Mouse (Mus musculus): ENCODE measurements around the gene Mroh8.
A peak's percentile ranks its signal among the peaks of the same experiment; 100 is the strongest.
"Not testable (repeated sequence)": the region's sequence is repeated elsewhere in the genome, so short reads cannot be mapped to it uniquely, and the experiment has no call there.

Gene Mroh8

DNA sequence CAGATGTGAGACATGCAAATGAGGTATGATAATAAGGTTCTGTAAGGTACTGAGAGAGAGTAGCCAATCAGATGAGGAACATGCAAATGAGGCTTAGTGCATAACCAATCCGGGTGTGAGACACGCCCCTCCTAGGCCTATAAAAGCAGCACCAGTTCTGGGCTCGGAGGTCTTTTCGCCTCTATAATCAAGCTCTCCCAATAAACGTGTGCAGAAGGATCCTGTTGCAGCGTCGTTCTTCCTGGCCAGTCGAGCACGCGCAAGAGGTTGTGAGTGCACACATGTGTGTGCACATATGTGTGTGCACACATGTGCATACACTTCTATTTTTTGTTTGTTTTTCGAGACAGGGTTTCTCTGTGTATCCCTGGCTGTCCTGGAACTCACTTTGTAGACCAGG, 80.9 kb downstream of the Mroh8 start:
- DNase-seq (ENCODE audit: low read depth, low spot score): not testable (repeated sequence)

DNA sequence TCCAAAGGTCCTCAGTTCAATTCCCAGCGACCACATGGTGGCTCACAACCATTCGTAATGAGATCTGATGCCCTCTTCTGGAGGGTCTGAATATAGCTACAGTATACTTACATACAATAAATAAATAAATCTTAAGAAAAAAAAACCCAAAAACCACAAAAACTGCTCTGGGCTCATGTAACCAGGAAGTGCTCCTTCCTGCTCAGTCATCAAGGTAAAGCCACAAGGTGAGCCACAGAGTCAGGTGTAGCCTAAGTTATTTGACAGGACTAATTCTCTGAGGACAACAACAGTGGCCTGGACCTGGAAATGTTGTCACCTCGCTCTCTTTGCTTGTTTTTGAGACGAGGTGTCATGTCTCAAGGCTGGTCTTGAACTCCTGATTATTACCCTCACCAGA, 88.7 kb downstream of the Mroh8 start:
- no peak for DNase-seq (ENCODE audit: low read depth, low spot score)

DNA sequence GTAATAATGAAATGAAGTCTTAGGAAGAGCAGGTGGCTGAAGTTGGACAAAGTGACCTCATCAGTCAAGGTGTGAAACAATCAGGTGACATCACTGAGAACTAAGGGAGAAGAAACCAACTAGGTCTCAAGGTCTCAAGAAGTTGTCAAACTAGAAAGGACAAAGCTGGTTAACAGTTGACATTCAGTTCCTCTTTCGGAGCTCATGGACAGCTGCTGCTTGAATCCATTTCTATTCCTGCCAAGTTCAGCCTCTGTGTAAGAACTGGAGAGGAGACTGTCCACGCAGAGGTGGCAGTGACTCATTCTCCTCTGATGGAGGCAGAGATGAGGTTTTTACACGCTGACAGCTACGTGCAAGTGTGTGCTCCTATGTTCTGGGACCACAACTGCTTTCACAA, 92.1 kb downstream of the Mroh8 start:
- no peak for DNase-seq (ENCODE audit: low read depth, low spot score)

- no peak for DNase-seq (ENCODE audit: low read depth, low spot score)
Observed at GRCm38 (mm10) chr2:157186504-157186903, 92.8 kb downstream of the Mroh8 start.

- DNase-seq (ENCODE audit: low read depth, low spot score): no peak
Observed at GRCm38 (mm10) chr2:157185022-157185660, 94.2 kb downstream of the Mroh8 start.

DNA sequence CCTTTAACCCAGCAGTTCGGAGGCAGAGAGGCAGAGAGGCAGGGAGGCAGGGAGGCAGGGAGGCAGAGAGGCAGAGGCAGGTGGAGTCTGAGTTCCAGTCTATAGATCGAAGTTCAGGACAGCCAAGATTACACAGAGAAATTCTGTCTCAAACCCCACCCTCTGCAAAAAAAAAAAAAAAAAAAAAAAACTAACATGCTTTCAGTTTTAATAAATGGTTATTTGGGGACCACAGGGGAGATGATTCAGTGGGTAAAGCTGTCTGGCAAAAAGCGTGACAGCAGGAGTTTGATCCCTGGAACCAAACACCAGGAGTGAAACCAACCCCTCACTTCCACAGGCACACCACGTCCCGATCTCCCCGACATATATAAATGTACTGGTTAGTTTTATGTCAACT, 101.2 kb downstream of the Mroh8 start:
- DNase-seq (ENCODE audit: low read depth, low spot score): no peak

- DNase-seq (ENCODE audit: low read depth, low spot score): no peak
Observed at GRCm38 (mm10) chr2:157176248-157176647, 103.1 kb downstream of the Mroh8 start.

GRCm38 (mm10) chr2:157174416-157174815, 104.9 kb downstream of the Mroh8 start:
- no peak for DNase-seq (ENCODE audit: low read depth, low spot score)

- no peak for DNase-seq (ENCODE audit: low read depth, low spot score)
Observed at GRCm38 (mm10) chr2:157173555-157173954, 105.8 kb downstream of the Mroh8 start.

DNA sequence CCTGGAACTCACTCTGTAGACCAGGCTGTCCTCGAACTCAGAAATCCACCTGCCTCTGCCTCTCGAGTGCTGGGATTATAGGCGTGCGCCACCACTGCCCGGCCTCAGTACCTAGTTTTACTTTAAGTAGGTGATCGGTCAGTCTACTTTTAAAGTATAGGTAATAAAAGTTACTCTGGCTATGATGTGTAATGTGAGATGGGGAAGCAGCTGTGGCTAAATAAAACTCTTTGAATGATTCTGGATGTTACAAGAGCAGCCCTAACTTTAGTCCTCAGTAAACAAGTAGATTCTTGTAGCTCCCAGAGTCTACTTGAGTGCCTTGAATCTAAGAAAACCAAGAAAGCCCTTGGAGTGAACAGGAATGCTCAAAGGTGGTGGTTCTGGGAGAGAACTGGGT, 106.4 kb downstream of the Mroh8 start:
- DNase-seq (ENCODE audit: low read depth, low spot score): no peak

DNA sequence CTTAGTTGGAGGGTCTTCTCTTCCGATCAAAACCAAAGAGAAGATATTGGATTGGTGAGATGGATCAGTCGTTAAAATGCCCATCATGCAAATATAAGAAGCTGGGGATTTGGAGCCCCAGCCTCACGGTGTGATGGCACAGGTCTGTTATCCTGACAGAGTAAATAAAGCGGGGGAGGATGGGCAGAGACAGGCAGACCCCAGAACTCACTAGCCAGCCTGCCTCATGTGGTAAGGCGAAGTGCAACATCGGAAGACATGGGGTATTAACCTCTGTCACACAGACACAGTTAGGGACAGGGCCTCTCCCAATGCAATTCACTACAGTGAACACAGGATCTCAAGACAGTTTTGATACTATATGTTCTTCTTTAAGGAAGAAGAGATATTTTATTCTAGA, 108.7 kb downstream of the Mroh8 start:
- DNase-seq (ENCODE audit: low read depth, low spot score): no peak

GRCm38 (mm10) chr2:157170166-157170565, 109.2 kb downstream of the Mroh8 start:
- DNase-seq (ENCODE audit: low read depth, low spot score): peak; percentile 11

- DNase-seq (ENCODE audit: low read depth, low spot score): peak; percentile 52
Observed at GRCm38 (mm10) chr2:157166371-157167080, 112.8 kb downstream of the Mroh8 start.

GRCm38 (mm10) chr2:157165312-157166224, 113.8 kb downstream of the Mroh8 start:
- not testable (repeated sequence) for DNase-seq (ENCODE audit: low read depth, low spot score)

GRCm38 (mm10) chr2:157164101-157164500, 115.2 kb downstream of the Mroh8 start:
- no peak for DNase-seq (ENCODE audit: low read depth, low spot score)

All from telencephalon, adult 2 months (tissue).